Mouse (Mus musculus): ENCODE measurements around the gene Rbbp8nl. TPM values are rescaled to one million over a fixed set of nuclear protein-coding genes. Genes with fewer than 3 reads are reported as not detected.

The Rbbp8nl gene
- not detected in 2 replicates for polyA plus RNA-seq (2016; fragmentation: Nextera tagmentation; extraction: Ambion mirVana)

- H3K4me2 ChIP-seq, result no peak within 1 kb of the TSS; the same call in 1 of the 2 replicates
- no peak for ATAC-seq (ENCODE audit: insufficient number of reproducible peaks, low FRiP score)
- H3K9ac ChIP-seq, result 0 out of 2 replicates have a peak within 1 kb of the TSS, but pooled peaks have one; percentile 33
- H3K36me3 ChIP-seq, result no peaks in the 10 kb centered on the region
- 51% methylated on average over 16 of the region's 16 CpGs for whole genome bisulfite sequencing
- no peaks in the 10 kb centered on the region for H3K9me3 ChIP-seq (replicated peaks)
- H3K27ac ChIP-seq (ENCODE audit: poor library complexity, severe bottlenecking), result no peak within 1 kb of the TSS
- H3K27me3 ChIP-seq (replicated peaks), result no peaks in the 10 kb centered on the region
- peaks cover 31% of the 10 kb centered on the region for H3K4me1 ChIP-seq (replicated peaks)
- H3K4me3 ChIP-seq, result no peak within 1 kb of the TSS
Measured at GRCm38 (mm10) chr2:180289440-180290108, at the start of gene Rbbp8nl. Gene Rbbp8nl (minus strand): TSS chr2:180289879.

GRCm38 (mm10) chr2:180334551-180334986, 44.9 kb upstream of the Rbbp8nl start, which contains the start of gene Gata5:
Gene Gata5 (minus strand): TSS chr2:180334699.
- peaks cover 80% of the 10 kb centered on the region for H3K4me1 ChIP-seq (replicated peaks)
- under 1% methylated on average over 33 of the region's 33 CpGs for WGBS

DNA sequence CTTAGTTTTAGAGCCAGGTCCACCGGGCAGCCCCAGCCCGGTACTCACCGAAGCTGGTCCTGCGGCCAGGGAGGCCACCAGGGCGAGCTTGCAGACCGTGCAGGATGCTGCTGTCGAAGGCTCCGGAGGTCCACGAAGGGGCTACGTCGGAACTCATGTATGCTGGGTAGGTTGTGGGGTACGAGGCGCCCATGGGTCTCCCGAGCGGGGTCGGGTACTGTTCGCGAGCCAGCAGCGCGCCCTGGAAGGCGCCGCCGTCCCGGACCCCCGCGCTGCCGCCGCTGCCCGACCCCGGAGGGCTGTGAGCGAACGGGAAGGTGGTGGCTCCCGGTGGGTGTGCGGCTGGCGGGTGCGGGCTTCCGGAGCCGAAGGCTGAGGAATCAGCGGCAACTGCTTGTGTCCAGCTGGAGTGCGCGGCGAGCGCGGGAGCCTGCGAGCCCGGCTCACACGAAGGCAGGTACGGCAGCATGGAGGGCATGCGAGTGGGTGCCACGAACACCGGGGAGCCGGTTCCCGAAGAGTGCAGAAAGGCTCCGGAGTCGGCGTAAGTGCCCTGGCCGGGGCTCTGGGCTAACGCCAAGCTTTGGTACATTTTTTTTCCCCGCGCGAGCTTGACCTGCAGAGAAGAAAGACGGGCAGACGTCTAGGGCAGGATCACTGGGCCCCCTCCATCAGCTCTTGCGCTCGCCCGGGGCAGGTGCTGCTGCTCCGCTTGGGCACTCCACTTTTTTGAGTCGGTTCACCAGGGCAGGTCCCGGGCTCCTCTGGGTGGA, 44.3 kb upstream of the Rbbp8nl start:
- H3K9me3 ChIP-seq (replicated peaks), result no peaks in the 10 kb centered on the region
- H3K27me3 ChIP-seq (replicated peaks), result no peaks in the 10 kb centered on the region
- peak overlapping the region; percentile 85 for H3K4me2 ChIP-seq
- H3K4me1 ChIP-seq (replicated peaks), result peaks cover 80% of the 10 kb centered on the region
- H3K9ac ChIP-seq, result peak overlapping the region; percentile 98
- no peak; the same call in 1 of the 2 replicates for ATAC-seq (ENCODE audit: insufficient number of reproducible peaks, low FRiP score)
- H3K4me3 ChIP-seq, result peak overlapping the region; percentile 87
- WGBS, result under 1% methylated on average over 69 of the region's 69 CpGs
- H3K27ac ChIP-seq (ENCODE audit: poor library complexity, severe bottlenecking), result peak overlapping the region; percentile 94
- peaks cover 10% of the 10 kb centered on the region for H3K36me3 ChIP-seq

More at GRCm38 (mm10) chr2:180334551-180334986, 44.9 kb upstream of the Rbbp8nl start, which contains the start of gene Gata5:
- Histone ChIP-seq H3K27ac (ENCODE audit: poor library complexity, severe bottlenecking) (peak within 1 kb of the TSS; percentile 94), H3K9me3 (replicated peaks) (no peaks in the 10 kb centered on the region), H3K27me3 (replicated peaks) (no peaks in the 10 kb centered on the region), H3K36me3 (peaks cover 7% of the 10 kb centered on the region), H3K9ac (peak within 1 kb of the TSS; percentile 98), H3K4me3 (peak within 1 kb of the TSS; percentile 87), H3K4me2 (peak within 1 kb of the TSS; percentile 85)
- ATAC-seq (ENCODE audit: insufficient number of reproducible peaks, low FRiP score), result peak; percentile 92

DNA sequence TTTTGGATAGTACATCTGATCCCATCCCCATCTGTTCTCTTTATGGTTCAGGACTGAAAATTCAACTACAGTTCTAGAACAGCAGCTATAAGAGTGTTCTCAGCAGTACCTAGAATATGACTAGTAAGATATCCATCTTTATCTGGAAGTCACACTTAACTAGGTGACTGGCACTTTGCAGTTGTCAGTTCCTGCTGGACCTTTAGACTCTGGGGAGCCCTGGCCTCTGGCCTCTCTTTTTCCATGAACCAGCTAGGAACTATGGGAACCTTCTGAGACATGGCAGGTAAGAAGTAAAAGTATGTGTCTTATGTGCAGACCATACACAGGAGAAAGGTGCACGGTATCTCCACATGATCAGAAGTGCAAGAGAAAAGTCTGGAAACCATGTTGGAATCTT, 39.8 kb upstream of the Rbbp8nl start:
- Histone ChIP-seq H3K4me1 (replicated peaks) (peaks cover 64% of the 10 kb centered on the region), H3K9ac (no peak overlapping the region), H3K27me3 (replicated peaks) (no peaks in the 10 kb centered on the region), H3K4me3 (no peak overlapping the region), H3K4me2 (peak overlapping the region; percentile 85; the same call in 1 of the 2 replicates), H3K36me3 (peaks cover 55% of the 10 kb centered on the region), H3K27ac (ENCODE audit: poor library complexity, severe bottlenecking) (no peak overlapping the region), H3K9me3 (replicated peaks) (no peaks in the 10 kb centered on the region)
- no peak for ATAC-seq (ENCODE audit: insufficient number of reproducible peaks, low FRiP score)
- WGBS, result 77% methylated on average over 1 of the region's 1 CpGs

- Histone ChIP-seq H3K9ac (no peak overlapping the region), H3K27me3 (replicated peaks) (no peaks in the 10 kb centered on the region)
Measured at GRCm38 (mm10) chr2:180322674-180323355, 33.1 kb upstream of the Rbbp8nl start.

DNA sequence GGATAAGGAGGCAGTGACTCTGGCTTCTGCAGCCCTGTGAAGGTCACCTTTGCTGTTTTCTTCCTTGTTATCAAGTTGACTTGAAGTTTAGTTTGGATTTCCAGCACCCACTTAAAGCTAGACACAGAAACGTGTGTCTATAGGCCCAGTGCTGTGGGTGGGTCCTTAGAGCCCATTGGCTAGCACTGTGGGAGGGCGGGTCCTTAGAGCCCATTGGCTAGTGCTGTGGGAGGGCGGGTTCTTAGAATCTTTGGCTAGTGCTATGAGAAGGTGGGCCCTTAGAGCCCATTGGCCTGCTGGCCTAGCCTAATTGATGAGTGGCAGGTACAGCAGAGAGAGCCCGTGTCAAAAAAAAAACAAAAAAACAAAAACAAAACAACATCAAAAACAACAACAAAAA, 30.5 kb upstream of the Rbbp8nl start:
- Histone ChIP-seq H3K4me2 (no peak overlapping the region), H3K4me3 (no peak overlapping the region), H3K27ac (ENCODE audit: poor library complexity, severe bottlenecking) (peak overlapping the region; percentile 31), H3K9me3 (replicated peaks) (no peaks in the 10 kb centered on the region), H3K9ac (no peak overlapping the region), H3K27me3 (replicated peaks) (no peaks in the 10 kb centered on the region), H3K4me1 (replicated peaks) (peaks cover 72% of the 10 kb centered on the region), H3K36me3 (peaks cover 11% of the 10 kb centered on the region)
- ATAC-seq (ENCODE audit: insufficient number of reproducible peaks, low FRiP score), result no peak
- 66% methylated on average over 4 of the region's 4 CpGs for WGBS

More at GRCm38 (mm10) chr2:180322674-180323355, 33.1 kb upstream of the Rbbp8nl start:
- H3K9me3 ChIP-seq (replicated peaks), result no peaks in the 10 kb centered on the region
- 3% methylated on average over 14 of the region's 14 CpGs for WGBS
- H3K36me3 ChIP-seq, result peaks cover 37% of the 10 kb centered on the region
- peak; percentile 82 for ATAC-seq (ENCODE audit: insufficient number of reproducible peaks, low FRiP score)
- H3K4me3 ChIP-seq, result no peak overlapping the region
- peak overlapping the region; percentile 87 for H3K27ac ChIP-seq (ENCODE audit: poor library complexity, severe bottlenecking)
- H3K4me1 ChIP-seq (replicated peaks), result peaks cover 72% of the 10 kb centered on the region
- peak overlapping the region; percentile 55 for H3K4me2 ChIP-seq

GRCm38 (mm10) chr2:180317591-180317990, 27.9 kb upstream of the Rbbp8nl start:
- H3K9me3 ChIP-seq (replicated peaks), result no peaks in the 10 kb centered on the region
- no peaks in the 10 kb centered on the region for H3K27me3 ChIP-seq (replicated peaks)
- H3K36me3 ChIP-seq, result no peaks in the 10 kb centered on the region
- peak overlapping the region; percentile 67 for H3K27ac ChIP-seq (ENCODE audit: poor library complexity, severe bottlenecking)
- H3K9ac ChIP-seq, result peak overlapping the region; percentile 53
- no peak overlapping the region for H3K4me2 ChIP-seq
- no peak for ATAC-seq (ENCODE audit: insufficient number of reproducible peaks, low FRiP score)
- peaks cover 47% of the 10 kb centered on the region for H3K4me1 ChIP-seq (replicated peaks)
- WGBS, result 48% methylated on average over 7 of the region's 7 CpGs
- no peak overlapping the region for H3K4me3 ChIP-seq

GRCm38 (mm10) chr2:180314292-180314691, 24.6 kb upstream of the Rbbp8nl start:
- H3K4me2 ChIP-seq, result no peak overlapping the region
- no peaks in the 10 kb centered on the region for H3K27me3 ChIP-seq (replicated peaks)
- peaks cover 40% of the 10 kb centered on the region for H3K4me1 ChIP-seq (replicated peaks)
- H3K4me3 ChIP-seq, result no peak overlapping the region
- no peaks in the 10 kb centered on the region for H3K9me3 ChIP-seq (replicated peaks)
- H3K9ac ChIP-seq, result no peak overlapping the region
- H3K27ac ChIP-seq (ENCODE audit: poor library complexity, severe bottlenecking), result no peak overlapping the region
- ATAC-seq (ENCODE audit: insufficient number of reproducible peaks, low FRiP score), result no peak
- 80% methylated on average over 2 of the region's 2 CpGs for WGBS
- no peaks in the 10 kb centered on the region for H3K36me3 ChIP-seq

- WGBS, result 28% methylated on average over 4 of the region's 4 CpGs
- Histone ChIP-seq H3K4me2 (no peak overlapping the region), H3K9me3 (replicated peaks) (no peaks in the 10 kb centered on the region), H3K4me3 (no peak overlapping the region), H3K36me3 (no peaks in the 10 kb centered on the region), H3K9ac (no peak overlapping the region), H3K4me1 (replicated peaks) (peaks cover 23% of the 10 kb centered on the region), H3K27me3 (replicated peaks) (no peaks in the 10 kb centered on the region), H3K27ac (ENCODE audit: poor library complexity, severe bottlenecking) (0 out of 2 replicates have a peak overlapping the region, but pooled peaks have one; percentile 28)
- ATAC-seq (ENCODE audit: insufficient number of reproducible peaks, low FRiP score), result peak; percentile 52; the same call in 1 of the 2 replicates
Measured at GRCm38 (mm10) chr2:180311147-180311546, 21.5 kb upstream of the Rbbp8nl start.

DNA sequence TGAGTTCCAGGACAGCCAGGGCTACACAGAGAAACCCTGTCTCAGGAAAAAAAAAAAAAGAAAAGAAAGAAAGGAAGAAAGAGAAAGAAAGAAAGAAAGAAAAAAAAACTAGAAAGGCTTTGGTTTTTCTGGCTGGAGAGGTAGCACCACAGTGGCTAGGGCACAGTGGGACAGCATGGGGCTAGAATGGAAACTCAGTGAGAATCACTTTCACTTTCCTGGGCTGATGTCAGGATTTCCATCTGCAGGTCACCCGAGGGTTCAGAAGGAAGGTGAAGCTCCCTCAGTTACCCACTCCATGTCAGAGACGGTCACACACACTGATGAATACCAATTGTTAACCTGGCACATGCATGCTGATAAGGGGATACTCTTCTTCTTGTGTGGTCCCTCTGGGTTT, 18.0 kb upstream of the Rbbp8nl start:
- ATAC-seq (ENCODE audit: insufficient number of reproducible peaks, low FRiP score), result no peak
- WGBS, result 27% methylated on average over 2 of the region's 2 CpGs
- Histone ChIP-seq H3K4me3 (no peak overlapping the region), H3K9me3 (replicated peaks) (0 out of 2 replicates have a peak, but pooled peaks cover 4% of the 10 kb centered on the region), H3K36me3 (no peaks in the 10 kb centered on the region), H3K27ac (ENCODE audit: poor library complexity, severe bottlenecking) (no peak overlapping the region), H3K27me3 (replicated peaks) (no peaks in the 10 kb centered on the region), H3K4me2 (no peak overlapping the region), H3K9ac (no peak overlapping the region), H3K4me1 (replicated peaks) (peaks cover 29% of the 10 kb centered on the region)
